Comparison of ENCODE assay signal across 8 mouse cellular contexts in genomic region chr2:167503896-167504349, GRCm38 (mm10). TPM values are rescaled to one million over a fixed set of nuclear protein-coding genes. Genes with fewer than 3 reads are reported as not detected.
DNase-seq lines count a peak whose midpoint lies in the region; ATAC-seq and TF ChIP-seq lines count a peak whose summit lies in the region.

No protein-coding gene starts in this region.

- ATAC-seq in frontal cortex, adult (ENCODE audit: low TSS enrichment): peak; percentile 10; the same call in 1 of the 2 replicates
- ATAC-seq in hindbrain, embryonic 14.5 days (ENCODE audit: low FRiP score): peak; percentile 18; the same call in 1 of the 2 replicates
- ATAC-seq in liver, embryonic 11.5 days (replicated peaks; ENCODE audit: low FRiP score): peak; percentile 21

- H3K9ac ChIP-seq in hindbrain, embryonic 14.5 days: peak overlapping the region; percentile 97
- H3K9ac ChIP-seq in liver, embryonic 11.5 days (ENCODE audit: low read depth, low read length): peak overlapping the region; percentile 89

- H3K36me3 ChIP-seq in forebrain, embryonic 10.5 days (replicated peaks): peaks cover 46% of the 10 kb centered on the region
- peaks cover 24% of the 10 kb centered on the region for H3K36me3 ChIP-seq in hindbrain, embryonic 14.5 days (replicated peaks; ENCODE audit: control insufficient read depth, insufficient read depth)
- peaks cover 10% of the 10 kb centered on the region; the same call in 1 of the 2 replicates for H3K36me3 ChIP-seq in liver, embryonic 11.5 days (ENCODE audit: control insufficient read depth, insufficient read depth, low read length)

- TF ChIP-seq POLR2A in bone marrow macrophage, adult 2 months (IDR thresholded peaks at IDR 0.05; ENCODE audit: borderline replicate concordance, low read depth, low read length): no peak

- H3K27me3 ChIP-seq in forebrain, embryonic 10.5 days (ENCODE audit: poor library complexity, severe bottlenecking): no peaks in the 10 kb centered on the region
- no peaks in the 10 kb centered on the region for H3K27me3 ChIP-seq in hindbrain, embryonic 14.5 days (ENCODE audit: control insufficient read depth, insufficient read depth, low read length)
- no peaks in the 10 kb centered on the region for H3K27me3 ChIP-seq in liver, embryonic 11.5 days (replicated peaks; ENCODE audit: control insufficient read depth, insufficient read depth, low read length)

- H3K4me1 ChIP-seq in bone marrow macrophage, adult 2 months (ENCODE audit: control insufficient read depth, insufficient read depth, low read length): peaks cover 22% of the 10 kb centered on the region
- peaks cover 31% of the 10 kb centered on the region for H3K4me1 ChIP-seq in forebrain, embryonic 10.5 days
- H3K4me1 ChIP-seq in hindbrain, embryonic 14.5 days (replicated peaks; ENCODE audit: control insufficient read depth, insufficient read depth, low read length): peaks cover 25% of the 10 kb centered on the region
- H3K4me1 ChIP-seq in liver, embryonic 11.5 days (replicated peaks; ENCODE audit: control insufficient read depth, insufficient read depth, low read length): peaks cover 32% of the 10 kb centered on the region

- H3K4me3 ChIP-seq in bone marrow macrophage, adult 2 months (ENCODE audit: insufficient read depth, low read length): peak overlapping the region; percentile 96
- peak overlapping the region; percentile 99 for H3K4me3 ChIP-seq in forebrain, embryonic 10.5 days
- H3K4me3 ChIP-seq in hindbrain, embryonic 14.5 days (replicated peaks; ENCODE audit: low read length): peak overlapping the region; percentile 99
- peak overlapping the region; percentile 92 for H3K4me3 ChIP-seq in liver, embryonic 11.5 days (ENCODE audit: low read depth, low read length)

- no peaks in the 10 kb centered on the region for H3K9me3 ChIP-seq in forebrain, embryonic 10.5 days
- no peaks in the 10 kb centered on the region for H3K9me3 ChIP-seq in hindbrain, embryonic 14.5 days (ENCODE audit: control insufficient read depth, low read length)
- H3K9me3 ChIP-seq in liver, embryonic 11.5 days (ENCODE audit: control insufficient read depth, low read length): no peaks in the 10 kb centered on the region

- under 1% methylated on average over 32 of the region's 32 CpGs for WGBS in forebrain, embryonic 10.5 days
- WGBS in hindbrain, embryonic 14.5 days: 0% methylated on average over 32 of the region's 32 CpGs
- 2% methylated on average over 32 of the region's 32 CpGs for WGBS in liver, embryonic 11.5 days

- peak overlapping the region; percentile 71 for H3K27ac ChIP-seq in bone marrow macrophage, adult 2 months (ENCODE audit: insufficient read depth, low read depth, low read length)
- H3K27ac ChIP-seq in forebrain, embryonic 10.5 days: peak overlapping the region; percentile 94
- peak overlapping the region; percentile 87 for H3K27ac ChIP-seq in hindbrain, embryonic 14.5 days
- 0 out of 2 replicates have a peak overlapping the region, but pooled peaks have one; percentile 71 for H3K27ac ChIP-seq in liver, embryonic 11.5 days (ENCODE audit: low read depth, low read length)

- TF ChIP-seq CTCF in bone marrow macrophage, adult 2 months (IDR thresholded peaks at IDR 0.05; ENCODE audit: low read depth, low read length): no peak

- DNase-seq in frontal cortex, postnatal 25 days (ENCODE audit: low spot score in 2 of 2): no peak
- peak; percentile 43 for DNase-seq in forebrain, embryonic 10.5 days (ENCODE audit: extremely low spot score, low spot score)
- DNase-seq in hindbrain, embryonic 14.5 days (ENCODE audit: low spot score): no peak
- peak; percentile 58 for DNase-seq in liver, embryonic 11.5 days (ENCODE audit: low spot score)
- DNase-seq in naive thymus-derived CD4-positive, alpha-beta T cell, adult 2 months (ENCODE audit: low read depth): peak; percentile 57
- DNase-seq in urinary bladder, postnatal 14 days (ENCODE audit: low spot score): peak; percentile 57

- H3K4me2 ChIP-seq in hindbrain, embryonic 14.5 days (replicated peaks): peak overlapping the region; percentile 71
- peak overlapping the region; percentile 92 for H3K4me2 ChIP-seq in liver, embryonic 11.5 days

RNA-seq across cellular contexts. Expression of gene Spata2, which starts 11.2 kb away (rescaled TPM):
- polyA plus RNA-seq in bone marrow macrophage, adult 2 months (2012; ENCODE audit: insufficient read depth, insufficient read length, missing spikeins): 11.9 and 14.2 TPM in 2 replicates
- 21.0 and 21.5 TPM in 2 replicates for polyA plus RNA-seq in forebrain, embryonic 10.5 days (2016; fragmentation: Nextera tagmentation; extraction: Ambion mirVana)
- 27.3 and 29.6 TPM in 2 replicates for polyA plus RNA-seq in hindbrain, embryonic 14.5 days (2014; fragmentation: Nextera tagmentation; extraction: Ambion mirVana)
- 16.2 and 17.5 TPM in 2 replicates for polyA plus RNA-seq in liver, embryonic 11.5 days (2014; fragmentation: Nextera tagmentation; extraction: Ambion mirVana)

RNA-seq across cellular contexts. Expression of gene Rnf114, which starts 11.5 kb away (rescaled TPM):
- polyA plus RNA-seq in bone marrow macrophage, adult 2 months (2012; ENCODE audit: insufficient read depth, insufficient read length, missing spikeins): 115 and 117 TPM in 2 replicates
- 136 and 137 TPM in 2 replicates for polyA plus RNA-seq in forebrain, embryonic 10.5 days (2016; fragmentation: Nextera tagmentation; extraction: Ambion mirVana)
- polyA plus RNA-seq in hindbrain, embryonic 14.5 days (2014; fragmentation: Nextera tagmentation; extraction: Ambion mirVana): 110 and 115 TPM in 2 replicates
- polyA plus RNA-seq in liver, embryonic 11.5 days (2014; fragmentation: Nextera tagmentation; extraction: Ambion mirVana): 55.9 and 57.7 TPM in 2 replicates

RNA-seq across cellular contexts. Expression of gene Snai1, which starts 34.1 kb away (rescaled TPM):
- 0.49 and 0.79 TPM in 2 replicates for polyA plus RNA-seq in bone marrow macrophage, adult 2 months (2012; ENCODE audit: insufficient read depth, insufficient read length, missing spikeins)
- polyA plus RNA-seq in forebrain, embryonic 10.5 days (2016; fragmentation: Nextera tagmentation; extraction: Ambion mirVana): 40.4 and 46.9 TPM in 2 replicates
- polyA plus RNA-seq in hindbrain, embryonic 14.5 days (2014; fragmentation: Nextera tagmentation; extraction: Ambion mirVana): 5.5 and 7.5 TPM in 2 replicates
- 14.3 and 15.2 TPM in 2 replicates for polyA plus RNA-seq in liver, embryonic 11.5 days (2014; fragmentation: Nextera tagmentation; extraction: Ambion mirVana)

Comparison
In these comparisons a context has a peak if more than half of its experiments do, and no peak if none do; other contexts are left out.
1. DNase-seq: peak in forebrain, embryonic 10.5 days (single experiment), liver, embryonic 11.5 days (single experiment), naive thymus-derived CD4-positive, alpha-beta T cell, adult 2 months (single experiment) and urinary bladder, postnatal 14 days (single experiment); none in frontal cortex, postnatal 25 days (0 of 2) and hindbrain, embryonic 14.5 days (single experiment).
2. Peak in every context shown above with its lines, with median percentiles within 50 percentile points of each other: ATAC-seq, H3K27ac ChIP-seq and H3K4me3 ChIP-seq.